Mouse (Mus musculus) thymus, postnatal 4 days (tissue): Measurements from ENCODE around the gene Tmeff1.

ENCODE experiments used
- DNase-seq: peaks from one replicate; pipeline ENCODE4 v3.0.0; 2021

The Tmeff1 gene

DNA sequence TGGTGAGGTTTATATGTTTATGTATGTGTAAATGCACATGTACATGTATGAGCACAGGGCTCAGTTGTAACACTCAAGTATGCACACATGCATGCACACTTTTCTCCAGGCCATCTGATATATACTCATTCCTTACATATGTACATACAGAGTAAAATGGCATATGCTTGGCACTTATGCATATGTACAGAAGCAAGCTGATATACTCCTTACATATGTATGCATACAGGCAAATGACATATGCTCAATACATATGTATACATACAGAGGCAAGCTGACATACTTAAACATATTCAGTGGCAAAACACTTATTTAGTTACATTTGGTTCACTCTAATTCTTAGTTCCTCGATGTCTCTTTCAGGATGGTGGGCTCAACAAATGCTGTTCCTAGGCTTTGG, 7.1 kb upstream of the Tmeff1 start:
- no peak for DNase-seq

DNA sequence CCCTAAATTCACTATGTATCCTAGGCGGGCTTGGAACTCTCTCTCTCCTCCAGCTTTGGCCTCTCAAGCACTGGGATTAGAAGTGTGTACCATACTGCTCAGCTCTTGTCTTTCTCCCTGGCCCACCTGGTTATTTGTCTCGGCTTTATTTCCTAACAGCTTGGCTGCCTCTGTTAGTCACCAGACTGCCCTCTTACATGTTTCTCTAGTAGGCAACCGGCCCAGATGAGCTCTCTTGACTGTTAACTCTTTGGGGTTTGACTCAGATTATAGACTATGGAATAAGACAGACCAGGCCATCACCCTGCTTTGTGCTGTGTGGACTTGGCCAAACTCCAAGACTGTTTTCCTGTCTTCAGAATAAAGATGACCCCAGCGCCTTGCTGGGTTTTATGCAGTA, 6.6 kb upstream of the Tmeff1 start:
- no peak for DNase-seq

DNA sequence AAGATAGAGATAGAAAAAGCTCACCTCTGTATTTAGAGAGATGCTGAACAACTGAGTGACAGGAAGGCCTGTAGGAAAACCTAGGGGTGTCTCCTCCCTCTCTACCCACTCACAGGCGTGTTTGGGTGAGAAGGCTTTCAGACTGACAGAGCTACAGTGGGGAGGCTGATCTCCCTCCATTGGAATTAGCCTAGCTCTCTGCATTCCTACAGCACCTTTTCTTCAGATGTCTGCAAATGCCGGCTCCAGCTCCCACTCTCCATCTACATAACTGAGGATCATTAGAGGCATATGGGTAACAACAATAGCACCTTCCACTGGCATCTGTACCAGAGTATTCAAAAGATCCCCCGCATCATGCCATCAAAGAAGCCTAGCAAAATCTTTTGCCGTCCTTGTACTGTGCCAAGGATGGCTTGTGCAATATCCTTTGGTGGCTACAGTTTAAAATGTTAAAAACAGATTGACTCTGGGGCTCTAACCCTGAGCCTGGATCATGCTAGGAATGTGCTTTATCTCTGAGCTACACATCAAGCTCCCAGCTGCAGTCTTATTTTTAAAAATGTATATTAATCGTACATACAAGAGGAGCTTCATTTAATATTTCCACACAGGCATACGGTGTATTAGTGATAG, 5.4 kb upstream of the Tmeff1 start:
- DNase-seq = no peak

DNA sequence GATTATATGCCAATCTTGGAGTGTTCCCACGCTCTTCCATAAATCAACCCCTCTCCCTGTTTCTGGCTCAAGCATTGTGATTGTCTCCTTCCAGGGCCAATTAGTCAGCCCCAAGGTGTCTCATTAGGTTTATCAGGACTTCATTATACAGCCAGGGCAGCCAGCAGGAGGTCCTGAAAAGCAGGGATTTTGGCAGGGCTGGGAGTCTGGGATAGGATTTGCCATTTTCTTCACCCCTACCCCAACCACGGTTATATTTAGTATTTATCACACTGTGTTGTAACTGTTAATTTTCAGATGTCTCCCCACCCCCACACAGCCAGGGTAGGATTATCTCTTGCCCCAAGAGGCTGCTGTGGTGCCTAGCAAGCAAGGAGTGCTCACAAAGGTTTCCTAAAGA, 3.8 kb upstream of the Tmeff1 start:
- DNase-seq = no peak

DNA sequence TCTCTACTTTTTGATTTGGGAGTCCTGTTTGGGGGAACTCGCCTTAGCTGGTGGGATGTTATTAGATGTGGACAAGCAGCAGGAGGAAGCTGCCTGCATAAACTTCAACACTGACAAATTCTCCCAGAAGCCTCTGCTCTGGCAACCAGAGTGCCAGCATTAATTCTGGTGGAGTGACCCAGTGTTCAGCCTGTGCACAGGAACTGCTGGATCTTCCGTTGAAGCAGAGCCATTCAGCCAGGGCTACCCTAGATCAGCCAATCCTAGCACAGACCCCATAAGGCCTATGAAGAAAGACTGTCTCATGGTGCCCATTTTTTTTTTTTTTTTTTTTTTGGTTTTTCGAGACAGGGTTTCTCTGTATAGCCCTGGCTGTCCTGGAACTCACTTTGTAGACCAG, 3.0 kb upstream of the Tmeff1 start:
- no peak for DNase-seq

DNA sequence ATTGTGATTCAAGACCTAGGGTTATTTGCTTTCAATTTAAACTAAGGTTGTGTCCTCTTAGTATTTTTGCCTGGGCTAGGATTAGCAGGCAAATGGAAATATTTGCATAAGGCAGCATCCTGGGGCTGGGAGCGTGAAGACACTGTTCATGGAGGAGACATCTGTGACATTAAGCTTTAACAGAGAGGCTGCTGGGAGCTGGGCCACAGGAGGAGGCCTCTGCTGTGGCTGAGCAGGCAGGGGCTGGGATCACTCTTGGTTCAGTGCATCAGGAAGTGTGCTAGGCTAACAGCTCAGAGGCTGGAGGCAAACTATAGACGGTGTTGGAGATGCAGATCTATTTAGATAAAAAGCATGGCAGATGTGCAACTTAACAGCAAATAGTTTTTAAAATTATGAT, 2.0 kb upstream of the Tmeff1 start:
- no peak for DNase-seq

DNA sequence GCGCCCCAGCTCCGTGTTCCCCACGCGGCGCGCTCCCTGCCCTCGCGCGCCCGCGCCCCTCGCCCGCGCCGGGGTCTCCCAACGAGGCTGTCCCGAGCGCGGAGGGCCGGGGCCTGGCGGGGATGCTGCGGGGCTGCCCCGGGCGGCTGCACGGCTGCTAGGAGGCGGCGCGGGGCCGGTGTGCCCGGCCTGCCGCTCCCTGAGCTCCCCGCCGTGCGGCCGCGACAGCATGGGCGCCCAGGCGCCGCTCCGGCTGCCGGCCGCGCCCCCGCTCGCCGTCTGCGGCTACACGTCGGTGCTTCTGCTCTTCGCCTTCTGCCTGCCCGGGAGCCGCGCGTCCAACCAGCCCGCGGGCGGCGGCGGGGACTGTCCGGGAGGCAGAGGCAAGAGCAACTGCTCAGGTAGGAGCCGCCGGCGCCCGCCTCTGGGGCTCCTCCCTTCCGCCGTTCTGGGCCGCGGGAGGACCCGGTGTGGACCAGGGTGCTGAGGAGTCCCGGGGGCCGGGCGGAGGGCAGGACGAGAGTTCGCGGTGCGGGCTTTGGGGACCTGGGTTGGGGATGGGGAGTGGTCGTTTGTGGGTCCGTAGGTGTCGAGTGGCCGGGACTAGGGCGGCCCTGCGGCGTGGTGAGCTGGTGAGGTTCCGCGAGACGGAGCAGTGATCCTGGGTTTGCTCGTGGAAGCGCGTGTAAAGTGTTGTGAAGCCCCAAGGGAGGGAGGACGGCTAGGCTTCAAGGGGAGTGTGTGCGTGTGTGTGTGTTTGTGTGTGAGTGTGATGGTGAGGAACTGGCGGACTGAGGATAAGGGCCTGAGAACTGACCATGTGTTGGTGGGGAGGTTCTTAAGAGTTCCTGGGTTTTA, 496 bp downstream of the Tmeff1 start:
- DNase-seq = peak; percentile 35

DNA sequence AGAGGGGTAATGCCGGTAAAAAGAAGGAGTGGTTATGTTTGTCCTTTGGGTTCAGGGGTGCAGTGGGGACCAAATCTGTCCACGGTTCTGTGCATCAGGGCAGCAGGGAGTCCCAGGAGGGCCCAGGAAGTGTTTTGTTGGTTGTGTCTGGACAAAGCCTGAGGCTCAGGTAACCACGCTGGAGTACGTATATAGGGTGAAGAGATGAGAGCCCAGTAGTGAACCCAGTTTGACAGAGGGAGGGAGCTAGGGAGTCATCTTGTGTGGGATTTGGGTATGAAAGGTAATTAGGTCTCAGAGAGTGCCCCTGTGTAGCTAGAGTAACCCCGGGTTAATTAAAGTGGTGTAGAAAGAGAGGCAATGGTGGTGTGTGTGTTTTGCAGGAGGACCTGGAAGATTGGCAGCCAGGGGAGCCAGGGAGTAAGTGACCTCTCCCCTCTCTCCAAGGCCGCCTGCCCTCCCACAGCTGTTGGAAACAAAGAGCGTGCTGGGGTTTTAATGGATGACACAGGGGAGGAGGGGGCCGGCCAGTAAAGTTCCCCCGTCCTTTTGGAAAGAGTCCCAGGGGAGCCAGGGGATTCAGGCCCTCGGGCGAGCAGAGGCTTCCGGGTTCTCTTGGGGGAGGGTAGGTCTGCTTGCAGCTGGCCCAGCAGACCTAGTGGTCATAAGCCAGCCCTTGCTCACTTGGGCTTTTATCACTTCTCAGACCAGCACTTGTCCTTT, 1.3 kb downstream of the Tmeff1 start:
- DNase-seq = no peak

DNA sequence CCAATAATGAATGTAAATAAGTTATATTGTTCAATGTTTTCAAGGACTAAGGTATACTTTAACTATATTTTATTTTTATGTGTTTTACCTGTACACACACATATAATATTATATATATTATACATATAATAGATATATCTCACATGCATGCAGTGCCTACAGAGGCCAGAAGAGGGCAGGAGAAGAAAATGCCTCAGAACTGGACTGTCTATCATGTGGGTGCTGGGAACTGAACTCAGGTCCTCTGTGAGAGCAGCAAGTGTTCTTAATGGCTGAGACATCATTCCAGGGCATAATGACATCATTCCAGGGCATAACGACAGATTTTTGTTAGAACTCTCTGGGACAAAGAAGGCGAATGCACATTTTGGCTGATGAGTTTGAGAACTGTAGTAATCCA, 2.6 kb downstream of the Tmeff1 start:
- no peak for DNase-seq

DNA sequence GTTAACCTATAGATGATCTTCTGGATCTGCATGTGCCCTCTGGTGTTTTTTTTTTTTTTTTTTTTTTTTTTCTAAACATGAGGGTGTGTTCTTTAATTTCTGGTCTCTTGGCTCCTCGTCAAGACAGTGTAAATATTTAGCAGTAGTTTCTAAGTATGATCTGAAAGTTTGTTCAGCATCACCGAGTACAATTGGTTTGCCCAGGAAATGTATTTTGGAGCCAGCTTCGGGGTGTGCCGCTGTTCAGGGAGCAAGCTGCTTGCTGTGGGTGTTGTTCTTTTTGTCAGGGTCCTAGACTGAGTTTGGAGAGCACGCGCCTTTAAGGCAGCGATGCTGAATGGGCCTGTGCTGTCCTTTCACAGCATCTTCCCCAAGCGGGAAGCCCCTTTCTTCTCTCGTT, 3.6 kb downstream of the Tmeff1 start:
- no peak for DNase-seq

DNA sequence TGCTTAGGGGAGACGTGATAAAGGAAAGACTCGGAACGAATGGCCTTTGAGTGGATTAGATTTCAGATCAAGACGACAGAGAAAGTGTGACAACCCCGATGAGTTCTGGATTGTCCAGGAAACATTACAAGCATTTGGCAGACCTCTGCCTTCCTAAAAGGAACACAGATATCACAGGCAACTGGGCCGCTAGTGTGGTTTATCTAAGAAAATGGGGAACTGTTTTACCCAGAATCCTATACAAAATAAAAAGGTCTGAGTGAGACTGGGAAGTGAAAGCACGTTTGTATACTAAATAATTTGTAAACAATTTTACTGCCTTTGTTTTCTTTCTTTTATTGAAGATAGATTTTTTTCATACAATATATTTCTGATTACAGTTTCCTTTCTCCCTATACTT, 5.9 kb downstream of the Tmeff1 start:
- no peak for DNase-seq

DNA sequence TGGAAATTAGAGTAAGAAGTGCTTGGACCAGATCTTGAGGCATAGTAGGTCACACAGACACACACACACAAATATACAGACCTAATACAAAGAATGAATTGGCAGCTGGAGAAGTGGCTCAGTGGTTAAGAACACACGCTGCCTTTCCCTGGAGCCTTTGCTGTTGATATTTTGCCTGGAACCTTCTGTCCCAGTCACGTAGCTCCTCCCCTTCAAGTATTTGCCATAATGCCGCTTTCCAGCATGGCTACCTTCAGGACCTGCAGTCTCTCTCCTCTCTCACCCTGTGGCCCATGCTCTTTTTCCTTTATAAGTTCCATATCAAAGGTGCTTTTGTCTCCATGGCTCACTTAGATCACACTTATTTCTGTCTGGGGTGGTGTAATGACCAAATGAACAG, 6.4 kb downstream of the Tmeff1 start:
- no peak for DNase-seq

DNA sequence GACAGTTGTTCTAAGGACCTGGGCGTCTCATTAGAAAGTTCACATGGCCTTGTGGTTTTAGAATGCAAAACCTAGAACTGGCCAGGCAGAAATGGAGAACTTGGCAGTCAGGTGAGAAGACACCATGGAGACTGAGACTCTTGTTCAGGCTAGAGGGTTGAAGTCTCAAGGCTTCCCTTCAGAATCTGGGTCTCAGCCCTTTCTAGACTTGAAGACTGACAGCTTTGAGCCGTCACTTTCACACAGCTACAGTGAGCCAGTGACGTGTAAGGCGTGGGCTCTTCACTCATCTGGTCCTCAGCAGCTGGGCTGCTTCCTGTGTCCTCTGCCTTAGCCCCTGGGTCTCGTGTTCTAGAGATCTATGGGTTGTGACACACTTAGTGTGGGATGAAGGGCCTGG, 7.4 kb downstream of the Tmeff1 start:
- no peak for DNase-seq

DNA sequence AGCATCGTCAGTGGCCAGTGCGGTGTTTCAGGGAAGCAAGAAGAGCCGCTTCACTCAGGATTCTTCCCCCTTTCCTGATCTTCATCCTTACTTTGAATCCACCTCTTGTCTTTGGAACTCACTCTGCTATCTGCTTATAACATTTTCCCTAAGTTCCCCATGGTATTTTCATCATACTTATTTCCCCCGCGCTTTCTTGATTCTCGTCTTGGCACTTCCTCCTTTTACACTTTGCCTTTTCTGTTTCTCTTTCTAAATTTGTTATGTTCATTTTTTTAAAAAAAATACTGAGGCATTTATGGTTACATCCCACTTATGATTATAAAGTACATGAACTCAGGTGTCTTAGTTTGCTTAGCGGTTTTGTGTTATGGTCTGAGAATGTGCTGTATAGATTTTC, 7.9 kb downstream of the Tmeff1 start:
- no peak for DNase-seq

DNA sequence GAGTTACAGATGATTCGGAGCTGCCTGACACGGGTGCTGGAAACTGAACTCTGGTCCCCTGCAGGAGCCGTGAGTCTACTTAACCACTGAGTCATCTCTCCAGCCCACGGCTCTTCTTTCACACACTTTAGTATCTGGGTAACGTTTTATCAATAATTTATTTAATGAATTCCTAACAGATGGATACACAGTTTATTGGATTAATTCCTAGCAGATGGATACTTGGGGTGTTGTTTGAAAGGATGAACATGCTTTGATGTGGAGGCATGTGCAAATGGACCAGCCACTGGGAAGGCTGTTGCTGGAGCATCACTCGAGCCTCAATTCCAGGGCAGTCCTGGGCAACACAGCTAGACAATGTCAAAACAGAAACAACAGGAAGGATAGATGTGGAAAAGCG, 11.1 kb downstream of the Tmeff1 start:
- no peak for DNase-seq

DNA sequence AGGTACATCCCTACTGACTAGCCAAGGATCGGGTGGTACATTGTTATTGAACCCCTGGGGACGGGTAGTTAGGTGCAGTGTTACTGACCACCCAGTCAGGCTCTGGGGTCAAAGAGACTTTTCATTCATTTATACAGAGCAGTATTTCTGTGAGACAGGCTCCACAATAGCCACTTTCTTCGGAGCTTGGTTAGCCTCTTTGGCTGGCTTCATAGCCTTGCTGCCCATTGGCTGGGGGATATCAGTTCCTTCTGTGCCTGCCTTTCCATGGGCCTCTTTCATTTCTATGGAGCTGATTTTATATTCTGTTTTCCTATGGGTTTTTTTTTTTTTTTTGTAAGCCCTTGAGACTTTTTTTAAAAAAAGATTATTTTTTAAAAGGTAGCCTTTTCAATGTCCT, 20.7 kb downstream of the Tmeff1 start:
- no peak for DNase-seq

DNA sequence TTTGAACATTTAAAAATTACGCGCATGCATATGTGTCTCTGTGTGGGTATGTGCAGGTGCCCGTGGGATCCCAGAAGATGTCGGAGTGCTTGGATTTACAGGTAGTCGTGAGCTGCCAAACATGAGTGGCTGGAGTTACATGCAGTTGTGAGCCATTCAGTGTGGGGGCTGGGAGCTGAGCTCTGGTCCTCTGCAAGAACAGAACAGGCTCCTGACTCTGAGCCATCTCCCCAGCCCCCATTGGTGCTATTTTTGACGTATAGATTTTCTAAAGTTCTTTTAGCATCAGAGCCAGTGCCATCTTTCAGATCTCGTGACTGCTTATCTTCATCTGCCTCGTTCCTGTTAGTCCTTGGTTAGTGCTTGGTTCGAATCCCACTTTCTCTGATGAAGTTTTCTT, 24.5 kb downstream of the Tmeff1 start:
- DNase-seq = no peak

DNA sequence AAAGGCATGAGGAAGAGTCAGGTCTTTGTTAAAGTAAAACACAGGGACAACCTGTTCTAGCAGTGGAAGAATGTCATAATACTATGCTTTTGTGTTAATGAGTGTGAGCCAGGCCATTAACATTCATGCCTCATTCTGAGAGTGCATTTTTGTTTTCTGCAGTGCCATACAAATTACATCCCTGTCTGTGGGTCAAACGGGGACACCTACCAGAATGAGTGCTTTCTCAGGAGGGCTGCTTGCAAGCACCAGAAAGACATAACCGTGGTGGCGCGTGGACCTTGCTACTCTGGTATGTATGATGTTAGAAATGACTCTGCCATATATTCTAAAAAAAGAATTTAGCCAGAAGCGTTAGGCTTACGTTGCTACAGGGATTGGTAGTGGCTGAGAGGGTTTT, 25.3 kb downstream of the Tmeff1 start:
- DNase-seq = no peak

DNA sequence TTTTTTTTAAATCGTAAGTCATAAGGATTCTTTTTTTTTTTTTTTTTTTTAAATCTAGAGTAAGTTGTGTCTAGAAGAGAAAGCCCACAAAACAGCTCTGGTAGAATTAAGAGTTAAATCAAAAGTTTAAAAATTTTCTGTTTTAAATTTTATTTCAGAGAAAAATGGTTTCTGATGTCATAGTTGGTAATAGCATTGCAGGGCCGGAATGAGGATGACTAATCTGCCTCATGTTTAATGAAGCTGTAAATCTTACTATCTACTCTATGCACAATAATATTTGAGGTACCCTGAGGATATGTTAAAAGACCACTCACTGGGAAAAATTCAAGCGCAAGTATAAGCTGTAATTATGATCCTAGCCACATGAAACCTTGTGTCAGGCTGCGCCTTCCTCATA, 30.5 kb downstream of the Tmeff1 start:
- no peak for DNase-seq

DNA sequence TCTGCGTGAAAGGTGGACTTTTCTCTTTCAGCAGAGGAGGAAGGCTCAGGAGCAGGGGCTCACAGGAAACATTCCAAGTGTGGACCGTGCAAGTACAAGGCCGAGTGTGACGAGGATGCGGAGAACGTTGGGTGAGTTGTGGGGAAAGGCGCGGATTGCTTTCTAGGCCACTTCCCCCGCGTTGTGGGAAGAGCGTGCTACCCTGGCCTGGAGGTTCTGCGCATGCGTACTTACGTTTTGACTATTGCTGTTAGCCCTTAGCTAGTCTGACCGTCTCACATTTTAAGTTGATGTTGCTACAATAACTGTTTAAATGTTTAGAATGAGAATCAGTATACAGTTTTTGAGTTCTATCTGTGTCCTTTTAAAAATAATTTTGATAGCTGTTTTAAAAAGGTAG, 32.2 kb downstream of the Tmeff1 start:
- DNase-seq = no peak

DNA sequence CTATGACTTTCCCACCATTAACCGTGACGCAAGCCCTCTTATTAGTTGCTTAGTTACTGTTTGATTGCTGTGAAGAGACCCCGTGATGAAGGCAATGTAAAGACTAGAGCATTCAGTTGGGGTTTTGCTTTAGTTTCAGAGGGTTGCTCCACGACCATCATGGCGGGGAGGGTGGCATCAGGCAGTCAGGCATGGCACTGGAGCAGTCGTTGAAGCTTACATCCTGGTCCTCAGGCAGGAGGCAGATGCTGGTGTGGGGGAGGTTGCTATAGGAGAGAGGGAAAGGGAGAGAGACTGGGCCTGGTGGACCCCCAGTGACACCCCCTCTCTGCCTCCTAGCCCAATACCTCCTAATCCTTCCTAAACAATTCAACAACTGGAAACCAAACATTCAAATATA, 35.1 kb downstream of the Tmeff1 start:
- no peak for DNase-seq

DNA sequence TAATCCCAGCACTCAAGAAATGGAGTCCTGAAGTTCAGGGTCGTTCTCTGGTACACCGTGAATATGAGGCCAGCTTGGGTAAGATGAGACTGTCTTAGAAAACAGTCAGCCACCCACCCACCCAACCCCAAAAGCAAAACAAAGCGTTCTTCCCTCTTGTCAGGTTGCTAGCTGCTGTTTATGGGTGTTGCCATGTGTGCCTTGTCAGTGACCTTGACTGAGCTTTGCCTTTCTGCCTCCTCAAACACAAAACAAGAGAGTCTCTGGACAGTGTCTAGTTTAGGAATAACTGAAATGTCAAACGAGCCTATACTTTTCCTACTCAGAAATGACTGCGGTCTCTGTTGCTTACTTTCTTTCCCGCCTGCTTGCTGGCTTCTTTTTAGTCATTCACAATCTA, 37.3 kb downstream of the Tmeff1 start:
- no peak for DNase-seq

DNA sequence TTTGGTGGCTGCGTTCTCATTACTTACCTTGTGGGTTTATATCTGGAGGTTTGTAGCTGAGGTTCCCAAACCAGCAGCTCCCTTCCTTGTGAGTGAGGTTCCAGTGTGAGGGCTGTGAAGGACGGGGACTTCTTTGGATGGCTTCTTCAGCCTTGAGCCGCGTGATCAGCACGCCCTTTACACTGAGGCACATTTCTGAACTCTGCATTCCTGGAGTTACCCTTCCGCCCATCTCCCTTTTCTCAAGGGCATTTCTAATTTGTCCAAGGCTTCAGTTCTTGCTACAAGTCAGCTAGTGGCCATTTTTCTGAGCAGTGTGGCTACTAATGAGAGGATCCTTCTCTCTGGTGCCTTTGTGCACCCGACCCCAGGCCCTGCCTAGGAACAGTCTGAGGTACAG, 38.0 kb downstream of the Tmeff1 start:
- no peak for DNase-seq

DNA sequence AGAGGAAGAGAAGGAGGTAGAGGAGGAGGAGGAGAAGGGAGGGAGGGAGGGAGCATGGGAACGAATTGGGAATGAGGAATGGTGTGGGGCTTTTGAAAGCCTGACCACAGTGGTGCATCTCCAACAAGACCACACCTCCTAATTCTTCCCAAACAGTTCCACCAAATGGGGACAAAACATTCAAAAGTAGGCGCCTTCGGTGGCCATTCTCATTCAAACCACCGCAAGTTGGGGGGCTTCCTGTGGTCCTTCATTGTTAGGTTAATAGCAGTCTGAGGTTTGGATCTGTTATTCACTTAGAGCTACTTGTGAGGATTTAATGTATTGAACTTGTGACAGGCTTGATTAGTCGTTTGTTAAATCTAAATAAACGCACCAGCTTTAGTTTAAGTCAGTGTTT, 40.0 kb downstream of the Tmeff1 start:
- DNase-seq = no peak
